Mouse (Mus musculus) myocyte (in vitro differentiated cells): Measurements from ENCODE around the gene Rnf38. TPM values are rescaled to one million over a fixed set of nuclear protein-coding genes. Genes with fewer than 3 reads are reported as not detected.
A peak's percentile ranks its signal among the peaks of the same experiment; 100 is the strongest.

ENCODE experiments used
- H3K27me3 ChIP-seq: one replicate; pipeline ENCODE4 v1.6.1; 2011; ENCODE audit not compliant: control insufficient read depth, insufficient read depth, insufficient read length
- H3K36me3 ChIP-seq: one replicate; pipeline ENCODE4 v1.6.1; 2011; ENCODE audit not compliant: control insufficient read depth, insufficient read depth
- H3K4me2 ChIP-seq: one replicate; pipeline ENCODE4 v1.6.1; 2011; ENCODE audit warnings: low read depth, control low read depth
- H3K4me3 ChIP-seq: one replicate; pipeline ENCODE4 v1.5.1; 2011; ENCODE audit warnings: mild to moderate bottlenecking, control low read depth, moderate library complexity
- H3K79me2 ChIP-seq: one replicate; pipeline ENCODE4 v1.6.1; 2011; ENCODE audit not compliant: control insufficient read depth, insufficient read depth
- H3ac ChIP-seq: one replicate; pipeline ENCODE4 v1.6.1; 2011; ENCODE audit not compliant: control insufficient read depth, insufficient read length
- CEBPB ChIP-seq: IDR thresholded peaks from 2 replicates; pipeline ENCODE4 v1.6.1; 2011; ENCODE audit warnings: mild to moderate bottlenecking, moderate library complexity; ENCODE audit not compliant: poor library complexity, insufficient read depth, severe bottlenecking
- E2F4 ChIP-seq: IDR thresholded peaks from one replicate; pipeline ENCODE4 v1.6.1; 2011; ENCODE audit warnings: mild to moderate bottlenecking, control low read depth, moderate library complexity; ENCODE audit not compliant: insufficient read depth
- MAX ChIP-seq: IDR thresholded peaks from one replicate; pipeline ENCODE4 v1.6.1; 2011; ENCODE audit warnings: low read depth, mild to moderate bottlenecking, control low read depth
- MYOD1 ChIP-seq, 3 experiments: IDR thresholded peaks; one replicate each; pipeline ENCODE4 v1.6.1; 2011; ENCODE audit warnings: control low read depth in 2 of 3, low read depth in 2 of 3, mild to moderate bottlenecking in 2 of 3, moderate library complexity in 1 of 3; ENCODE audit not compliant: insufficient read length in 2 of 3, control insufficient read depth in 1 of 3
- MYOG ChIP-seq, 3 experiments: IDR thresholded peaks; one replicate each; pipeline ENCODE4 v1.6.1; 2011; ENCODE audit warnings: control low read depth in 2 of 3, low read depth in 2 of 3, mild to moderate bottlenecking in 2 of 3; ENCODE audit not compliant: insufficient read length in 2 of 3, control insufficient read depth in 1 of 3, insufficient read depth in 1 of 3
- POLR2A ChIP-seq: IDR thresholded peaks from one replicate; pipeline ENCODE4 v1.6.1; 2011; ENCODE audit warnings: low read depth, mild to moderate bottlenecking, control low read depth, moderate library complexity; ENCODE audit not compliant: insufficient read length
- POLR2AphosphoS2 ChIP-seq: IDR thresholded peaks from one replicate; pipeline ENCODE4 v1.6.1; 2011; ENCODE audit warnings: low read depth, control low read depth; ENCODE audit not compliant: insufficient read length
- REST ChIP-seq: IDR thresholded peaks from one replicate; pipeline ENCODE4 v1.6.1; 2011; ENCODE audit warnings: mild to moderate bottlenecking, control low read depth, moderate library complexity; ENCODE audit not compliant: insufficient read depth, insufficient read length
- SRF ChIP-seq: IDR thresholded peaks from one replicate; pipeline ENCODE4 v1.6.1; 2011; ENCODE audit warnings: low read depth; ENCODE audit not compliant: control insufficient read depth, insufficient read length
- TCF12 ChIP-seq: IDR thresholded peaks from one replicate; pipeline ENCODE4 v1.6.1; 2011; ENCODE audit warnings: mild to moderate bottlenecking, control low read depth; ENCODE audit not compliant: poor library complexity, insufficient read depth, severe bottlenecking
- TCF3 ChIP-seq: IDR thresholded peaks from one replicate; pipeline ENCODE4 v1.6.1; 2011; ENCODE audit warnings: low read depth, control low read depth; ENCODE audit not compliant: insufficient read length
- USF1 ChIP-seq: IDR thresholded peaks from one replicate; pipeline ENCODE4 v1.6.1; 2011; ENCODE audit warnings: low read depth, mild to moderate bottlenecking, control low read depth, moderate library complexity
- polyA plus RNA-seq: library from polyadenylated mRNA; unstranded; fragments of >200 nt; fragmentation: generic; extraction: Trizol; gene quantifications from one replicate; pipeline ENCODE4 v1.2.1, GENCODE M21; 2012; ENCODE audit warnings: missing spikeins

The Rnf38 gene
- polyA plus RNA-seq, 1 experiment: 12.6 TPM

- H3K36me3 ChIP-seq: no peaks in the 10 kb centered on the region
- no peak overlapping the region for H3K4me2 ChIP-seq
- H3K4me3 ChIP-seq: no peak overlapping the region
- no peaks in the 10 kb centered on the region for H3K27me3 ChIP-seq
- TF ChIP-seq TCF12: no peak
- TF ChIP-seq MYOG (IDR thresholded peaks at IDR 0.05; ENCODE audit: control insufficient read depth in 1 of 3, insufficient read depth in 1 of 3, insufficient read length in 2 of 3, low read depth in 2 of 3): no peak
- TF ChIP-seq E2F4: no peak
- TF ChIP-seq MYOD1 (IDR thresholded peaks at IDR 0.05; ENCODE audit: control insufficient read depth in 1 of 3, insufficient read length in 2 of 3, low read depth in 2 of 3): no peak
- TF ChIP-seq MAX: no peak
- TF ChIP-seq POLR2AphosphoS2: no peak
- TF ChIP-seq CEBPB: no peak
- no peak for TF ChIP-seq POLR2A
- no peak for TF ChIP-seq TCF3
- no peak for TF ChIP-seq SRF
- no peak for TF ChIP-seq REST
- no peak for TF ChIP-seq USF1
- H3ac ChIP-seq: no peak overlapping the region
- H3K79me2 ChIP-seq: no peaks in the 10 kb centered on the region
Observed at GRCm38 (mm10) chr4:44115046-44115445, 118.5 kb downstream of the Rnf38 start.

- no peak for TF ChIP-seq REST
- no peak for TF ChIP-seq MYOD1 (IDR thresholded peaks at IDR 0.05; ENCODE audit: control insufficient read depth in 1 of 3, insufficient read length in 2 of 3, low read depth in 2 of 3)
- no peak for TF ChIP-seq USF1
- no peak for TF ChIP-seq TCF12
- TF ChIP-seq TCF3: no peak
- TF ChIP-seq POLR2A: no peak
- no peak for TF ChIP-seq SRF
- TF ChIP-seq CEBPB: no peak
- no peak for TF ChIP-seq MYOG (IDR thresholded peaks at IDR 0.05; ENCODE audit: control insufficient read depth in 1 of 3, insufficient read depth in 1 of 3, insufficient read length in 2 of 3, low read depth in 2 of 3)
- TF ChIP-seq POLR2AphosphoS2: no peak
- no peak for TF ChIP-seq MAX
- TF ChIP-seq E2F4: no peak
- H3K4me3 ChIP-seq: no peak overlapping the region
- H3ac ChIP-seq: no peak overlapping the region
- H3K79me2 ChIP-seq: no peaks in the 10 kb centered on the region
- no peak overlapping the region for H3K4me2 ChIP-seq
- no peaks in the 10 kb centered on the region for H3K27me3 ChIP-seq
- H3K36me3 ChIP-seq: no peaks in the 10 kb centered on the region
Observed at GRCm38 (mm10) chr4:44113393-44114138, 120.0 kb downstream of the Rnf38 start.

- Histone ChIP-seq H3K36me3 (no peaks in the 10 kb centered on the region), H3K27me3 (no peaks in the 10 kb centered on the region), H3K79me2 (no peaks in the 10 kb centered on the region), H3K4me2 (peak overlapping the region; percentile 22), H3K4me3 (no peak overlapping the region), H3ac (no peak overlapping the region)
- no peak for TF ChIP-seq REST
- no peak for TF ChIP-seq MYOG (IDR thresholded peaks at IDR 0.05; ENCODE audit: control insufficient read depth in 1 of 3, insufficient read depth in 1 of 3, insufficient read length in 2 of 3, low read depth in 2 of 3)
- no peak for TF ChIP-seq MAX
- no peak for TF ChIP-seq CEBPB
- TF ChIP-seq POLR2A: no peak
- TF ChIP-seq SRF: no peak
- TF ChIP-seq USF1: no peak
- no peak for TF ChIP-seq E2F4
- no peak for TF ChIP-seq POLR2AphosphoS2
- TF ChIP-seq TCF3: no peak
- no peak for TF ChIP-seq TCF12
Observed at GRCm38 (mm10) chr4:44112741-44113140, 120.8 kb downstream of the Rnf38 start.

GRCm38 (mm10) chr4:44110771-44111170, 122.8 kb downstream of the Rnf38 start:
- Histone ChIP-seq H3K36me3 (no peaks in the 10 kb centered on the region), H3K4me2 (no peak overlapping the region)

More at GRCm38 (mm10) chr4:44110771-44111170, 122.8 kb downstream of the Rnf38 start:
- H3K27me3 ChIP-seq: no peaks in the 10 kb centered on the region
- H3K4me3 ChIP-seq: no peak overlapping the region
- no peak overlapping the region for H3ac ChIP-seq
- TF ChIP-seq TCF3: no peak
- no peak for TF ChIP-seq CEBPB
- no peak for TF ChIP-seq SRF
- TF ChIP-seq REST: no peak
- no peak for TF ChIP-seq POLR2AphosphoS2
- TF ChIP-seq MAX: no peak
- no peak for TF ChIP-seq TCF12
- TF ChIP-seq USF1: no peak
- TF ChIP-seq MYOG (IDR thresholded peaks at IDR 0.05; ENCODE audit: control insufficient read depth in 1 of 3, insufficient read depth in 1 of 3, insufficient read length in 2 of 3, low read depth in 2 of 3): no peak
- TF ChIP-seq MYOD1 (IDR thresholded peaks at IDR 0.05; ENCODE audit: control insufficient read depth in 1 of 3, insufficient read length in 2 of 3, low read depth in 2 of 3): no peak
- TF ChIP-seq E2F4: no peak
- no peak for TF ChIP-seq POLR2A
- no peaks in the 10 kb centered on the region for H3K79me2 ChIP-seq
